Mouse (Mus musculus): ENCODE results near the gene Fos. TPM values are rescaled to one million over a fixed set of nuclear protein-coding genes. Genes with fewer than 3 reads are reported as not detected.

Gene Fos
- polyA plus RNA-seq, 1 experiment from 2014 or later, result 23.9 TPM

DNA sequence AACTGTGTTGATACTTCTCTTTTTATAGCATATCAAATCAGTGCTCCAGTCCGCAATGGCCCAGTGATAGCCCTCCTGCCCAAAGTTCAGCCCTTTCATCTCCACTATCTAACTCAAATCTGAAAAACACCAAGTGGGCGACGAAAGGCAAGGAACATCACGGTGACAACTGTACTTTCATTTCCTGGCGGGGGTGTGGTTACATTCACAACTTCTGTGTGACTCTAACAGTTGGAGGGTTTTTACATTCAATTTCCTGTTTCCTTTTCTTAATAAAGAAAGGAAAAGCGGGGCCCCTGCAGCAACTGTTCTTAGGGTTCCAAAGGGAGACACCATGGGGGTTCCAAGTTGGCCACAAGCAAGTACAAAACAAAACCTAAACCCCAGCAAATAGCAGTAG, 29.0 kb upstream of the Fos start:
- Histone ChIP-seq H3K36me3 (no peaks in the 10 kb centered on the region), H3K27ac (replicated peaks) (no peak overlapping the region)

DNA sequence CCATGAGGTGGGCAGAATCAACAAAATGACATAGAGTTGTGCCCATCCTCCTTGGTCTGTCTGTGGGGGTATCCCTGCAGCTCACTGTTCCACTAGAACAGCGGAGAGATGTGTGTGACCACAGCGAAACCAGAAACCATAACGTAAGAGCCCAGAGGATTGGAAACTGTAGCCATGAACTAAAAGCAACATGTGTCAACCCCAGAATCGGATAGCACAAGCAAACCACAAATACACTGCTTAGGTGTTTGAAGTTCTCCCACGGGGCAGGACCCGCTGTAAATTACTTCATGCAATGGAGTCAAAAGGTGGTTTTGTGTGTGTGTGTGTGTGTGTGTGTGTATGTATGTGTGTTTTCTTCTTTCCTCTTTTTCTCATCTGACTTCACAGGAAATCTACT, 26.7 kb upstream of the Fos start:
- no peaks in the 10 kb centered on the region for H3K9me3 ChIP-seq (replicated peaks)
- no peaks in the 10 kb centered on the region for H3K36me3 ChIP-seq
- no peak overlapping the region for H3K9ac ChIP-seq
- 38% methylated on average over 6 of the region's 6 CpGs for WGBS
- H3K4me2 ChIP-seq (replicated peaks), result no peak overlapping the region
- H3K27ac ChIP-seq (replicated peaks), result no peak overlapping the region
- no peak overlapping the region for H3K4me3 ChIP-seq (replicated peaks)
- H3K4me1 ChIP-seq, result peaks cover 18% of the 10 kb centered on the region
- no peaks in the 10 kb centered on the region for H3K27me3 ChIP-seq
- no peak for ATAC-seq (ENCODE audit: insufficient number of reproducible peaks, low FRiP score, low TSS enrichment, low read depth)

More for the DNA sequence above, 29.0 kb upstream of the Fos start:
- Histone ChIP-seq H3K4me1 (peaks cover 11% of the 10 kb centered on the region), H3K4me2 (replicated peaks) (no peak overlapping the region), H3K9ac (no peak overlapping the region), H3K4me3 (replicated peaks) (no peak overlapping the region), H3K9me3 (replicated peaks) (no peaks in the 10 kb centered on the region), H3K27me3 (no peaks in the 10 kb centered on the region)
- no peak for ATAC-seq (ENCODE audit: insufficient number of reproducible peaks, low FRiP score, low TSS enrichment, low read depth)
- WGBS, result 56% methylated on average over 6 of the region's 6 CpGs

GRCm38 (mm10) chr12:85447490-85447889, 26.2 kb upstream of the Fos start:
- Histone ChIP-seq H3K9ac (no peak overlapping the region), H3K4me3 (replicated peaks) (no peak overlapping the region), H3K36me3 (no peaks in the 10 kb centered on the region), H3K4me1 (peaks cover 21% of the 10 kb centered on the region), H3K27ac (replicated peaks) (no peak overlapping the region), H3K4me2 (replicated peaks) (no peak overlapping the region), H3K9me3 (replicated peaks) (no peaks in the 10 kb centered on the region), H3K27me3 (no peaks in the 10 kb centered on the region)
- WGBS, result 38% methylated on average over 4 of the region's 4 CpGs
- no peak for ATAC-seq (ENCODE audit: insufficient number of reproducible peaks, low FRiP score, low TSS enrichment, low read depth)

DNA sequence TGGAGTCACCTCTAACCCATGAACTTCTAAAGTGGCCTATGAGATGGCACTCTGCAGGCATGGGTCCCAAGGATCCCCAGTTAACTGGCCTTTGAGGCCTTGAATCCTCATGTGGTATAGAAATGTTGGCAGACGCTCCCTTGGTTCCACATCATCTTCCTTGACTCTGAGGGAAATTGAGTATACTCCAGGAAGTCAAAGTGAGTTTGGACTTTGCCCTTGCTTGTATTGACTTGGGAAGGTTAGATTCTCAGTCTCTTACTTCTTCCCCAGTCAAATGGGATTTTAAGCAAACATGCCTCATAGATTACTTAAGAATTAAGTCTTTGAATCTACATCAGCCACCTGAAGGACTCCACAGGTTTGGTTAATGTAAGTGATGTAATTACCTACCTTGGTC, 24.2 kb upstream of the Fos start:
- no peak overlapping the region for H3K4me3 ChIP-seq (replicated peaks)
- H3K9me3 ChIP-seq (replicated peaks), result no peaks in the 10 kb centered on the region
- peaks cover 29% of the 10 kb centered on the region for H3K4me1 ChIP-seq
- WGBS, result 97% methylated on average over 1 of the region's 1 CpGs
- H3K27me3 ChIP-seq, result no peaks in the 10 kb centered on the region
- no peak overlapping the region for H3K9ac ChIP-seq
- H3K4me2 ChIP-seq (replicated peaks), result no peak overlapping the region
- no peak overlapping the region for H3K27ac ChIP-seq (replicated peaks)
- no peak for ATAC-seq (ENCODE audit: insufficient number of reproducible peaks, low FRiP score, low TSS enrichment, low read depth)
- H3K36me3 ChIP-seq, result no peaks in the 10 kb centered on the region

GRCm38 (mm10) chr12:85451693-85452491, 21.8 kb upstream of the Fos start:
- no peak for ATAC-seq (ENCODE audit: insufficient number of reproducible peaks, low FRiP score, low TSS enrichment, low read depth)
- no peaks in the 10 kb centered on the region for H3K9me3 ChIP-seq (replicated peaks)
- peak overlapping the region; percentile 85 for H3K27ac ChIP-seq (replicated peaks)
- no peak overlapping the region for H3K4me3 ChIP-seq (replicated peaks)
- no peak overlapping the region for H3K9ac ChIP-seq
- no peaks in the 10 kb centered on the region for H3K27me3 ChIP-seq
- H3K4me2 ChIP-seq (replicated peaks), result peak overlapping the region; percentile 36
- 33% methylated on average over 22 of the region's 22 CpGs for WGBS
- H3K4me1 ChIP-seq, result peaks cover 47% of the 10 kb centered on the region
- H3K36me3 ChIP-seq, result no peaks in the 10 kb centered on the region

GRCm38 (mm10) chr12:85455065-85456058, 18.3 kb upstream of the Fos start:
- WGBS, result under 1% methylated on average over 44 of the region's 44 CpGs
- Histone ChIP-seq H3K27ac (replicated peaks) (peak overlapping the region; percentile 96), H3K36me3 (no peaks in the 10 kb centered on the region), H3K27me3 (no peaks in the 10 kb centered on the region), H3K9me3 (replicated peaks) (no peaks in the 10 kb centered on the region), H3K4me2 (replicated peaks) (peak overlapping the region; percentile 78), H3K9ac (peak overlapping the region; percentile 21), H3K4me1 (peaks cover 51% of the 10 kb centered on the region), H3K4me3 (replicated peaks) (peak overlapping the region; percentile 46)
- peak; percentile 98 for ATAC-seq (ENCODE audit: insufficient number of reproducible peaks, low FRiP score, low TSS enrichment, low read depth)

- H3K27me3 ChIP-seq, result no peaks in the 10 kb centered on the region
- no peaks in the 10 kb centered on the region for H3K36me3 ChIP-seq
- H3K27ac ChIP-seq (replicated peaks), result peak overlapping the region; percentile 96
- H3K9ac ChIP-seq, result no peak overlapping the region
- 38% methylated on average over 4 of the region's 4 CpGs for WGBS
- peaks cover 51% of the 10 kb centered on the region for H3K4me1 ChIP-seq
- H3K9me3 ChIP-seq (replicated peaks), result no peaks in the 10 kb centered on the region
- H3K4me3 ChIP-seq (replicated peaks), result 0 out of 2 replicates have a peak overlapping the region, but pooled peaks have one; percentile 46
- H3K4me2 ChIP-seq (replicated peaks), result peak overlapping the region; percentile 78
- no peak for ATAC-seq (ENCODE audit: insufficient number of reproducible peaks, low FRiP score, low TSS enrichment, low read depth)
Observed at GRCm38 (mm10) chr12:85456276-85456675, 17.4 kb upstream of the Fos start.

- Histone ChIP-seq H3K36me3 (no peaks in the 10 kb centered on the region), H3K9ac (no peak overlapping the region), H3K27me3 (no peaks in the 10 kb centered on the region), H3K4me3 (replicated peaks) (no peak overlapping the region), H3K4me2 (replicated peaks) (no peak overlapping the region), H3K27ac (replicated peaks) (peak overlapping the region; percentile 96), H3K9me3 (replicated peaks) (no peaks in the 10 kb centered on the region), H3K4me1 (peaks cover 51% of the 10 kb centered on the region)
- WGBS, result 69% methylated on average over 13 of the region's 13 CpGs
- no peak for ATAC-seq (ENCODE audit: insufficient number of reproducible peaks, low FRiP score, low TSS enrichment, low read depth)
Observed at GRCm38 (mm10) chr12:85456966-85457505, 16.7 kb upstream of the Fos start.

GRCm38 (mm10) chr12:85459820-85460219, 13.9 kb upstream of the Fos start:
- no peak for ATAC-seq (ENCODE audit: insufficient number of reproducible peaks, low FRiP score, low TSS enrichment, low read depth)
- Histone ChIP-seq H3K4me2 (replicated peaks) (no peak overlapping the region), H3K9ac (no peak overlapping the region), H3K27ac (replicated peaks) (peak overlapping the region; percentile 72), H3K27me3 (no peaks in the 10 kb centered on the region), H3K36me3 (no peaks in the 10 kb centered on the region), H3K4me1 (peaks cover 48% of the 10 kb centered on the region), H3K4me3 (replicated peaks) (no peak overlapping the region), H3K9me3 (replicated peaks) (no peaks in the 10 kb centered on the region)
- WGBS, result 50% methylated on average over 4 of the region's 4 CpGs

DNA sequence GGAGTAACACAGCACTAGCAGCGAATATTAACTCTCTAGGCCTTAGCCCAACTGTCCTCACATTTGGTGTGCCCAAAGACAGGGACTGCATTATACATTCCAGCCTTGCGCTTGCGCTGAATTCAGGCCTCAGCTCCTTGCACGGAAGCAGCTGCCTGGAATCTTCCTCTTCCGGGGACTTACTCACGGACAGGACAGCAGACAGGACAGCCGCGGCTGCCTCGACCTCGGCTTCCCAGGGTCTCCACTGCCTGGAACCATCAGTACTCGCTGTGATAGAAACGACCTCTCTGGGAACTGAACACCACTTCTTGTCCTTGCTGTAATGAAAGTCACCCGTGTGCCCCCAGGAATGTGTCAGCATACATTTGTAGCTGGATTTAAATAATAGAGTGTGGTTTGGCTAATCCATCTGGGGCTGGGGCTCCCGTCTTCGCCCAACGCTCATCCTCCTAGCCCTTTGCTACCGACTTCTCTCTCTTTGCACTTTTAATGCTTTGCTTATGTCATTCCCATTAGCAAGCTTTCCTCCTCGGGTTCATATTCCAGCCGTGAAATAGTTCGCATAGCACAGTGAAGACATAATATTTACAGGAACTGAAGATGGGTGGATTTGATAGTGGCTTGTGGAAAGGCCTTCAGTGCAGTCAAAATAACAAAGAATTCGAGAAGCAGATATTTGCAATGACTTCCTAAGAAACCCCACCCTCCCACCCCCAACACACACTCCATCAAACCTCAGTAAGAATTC, 11.6 kb upstream of the Fos start:
- H3K9me3 ChIP-seq (replicated peaks), result no peaks in the 10 kb centered on the region
- H3K36me3 ChIP-seq, result no peaks in the 10 kb centered on the region
- H3K4me1 ChIP-seq, result peaks cover 30% of the 10 kb centered on the region
- no peak for ATAC-seq (ENCODE audit: insufficient number of reproducible peaks, low FRiP score, low TSS enrichment, low read depth)
- 33% methylated on average over 21 of the region's 21 CpGs for WGBS
- peak overlapping the region; percentile 19; the same call in 1 of the 2 replicates for H3K4me2 ChIP-seq (replicated peaks)
- no peak overlapping the region for H3K9ac ChIP-seq
- peak overlapping the region; percentile 16; the same call in 1 of the 2 replicates for H3K4me3 ChIP-seq (replicated peaks)
- no peaks in the 10 kb centered on the region for H3K27me3 ChIP-seq
- peak overlapping the region; percentile 44 for H3K27ac ChIP-seq (replicated peaks)

All from embryonic facial prominence, embryonic 15.5 days (tissue).